Mouse (Mus musculus): ENCODE data around the gene Efcab3.
A peak's percentile ranks its signal among the peaks of the same experiment; 100 is the strongest.
"Not testable (repeated sequence)": the region's sequence is repeated elsewhere in the genome, so short reads cannot be mapped to it uniquely, and the experiment has no call there.

The Efcab3 gene

GRCm38 (mm10) chr11:105063292-105063691, at the start of gene Efcab3:
Efcab3 (plus strand) TSS chr11:105063592.
- DNase-seq (ENCODE audit: low spot score), result no peak

GRCm38 (mm10) chr11:105021071-105021470, 42.3 kb upstream of the Efcab3 start:
- DNase-seq (ENCODE audit: low spot score), result peak; percentile 34

GRCm38 (mm10) chr11:105028744-105029348, 34.5 kb upstream of the Efcab3 start:
- peak; percentile 12 for DNase-seq (ENCODE audit: low spot score)

GRCm38 (mm10) chr11:105029525-105029924, 33.9 kb upstream of the Efcab3 start:
- no peak for DNase-seq (ENCODE audit: low spot score)

- DNase-seq (ENCODE audit: low spot score), result no peak
Measured at GRCm38 (mm10) chr11:105030229-105030628, 33.2 kb upstream of the Efcab3 start.

- DNase-seq (ENCODE audit: low spot score), result no peak
Measured at GRCm38 (mm10) chr11:105031103-105031502, 32.3 kb upstream of the Efcab3 start.

- no peak for DNase-seq (ENCODE audit: low spot score)
Measured at GRCm38 (mm10) chr11:105035081-105035480, 28.3 kb upstream of the Efcab3 start.

GRCm38 (mm10) chr11:105112448-105112847, 49.1 kb downstream of the Efcab3 start:
- not testable (repeated sequence) for DNase-seq (ENCODE audit: low spot score)

GRCm38 (mm10) chr11:105117814-105118213, 54.4 kb downstream of the Efcab3 start:
- no peak for DNase-seq (ENCODE audit: low spot score)

- no peak for DNase-seq (ENCODE audit: low spot score)
Measured at GRCm38 (mm10) chr11:105120551-105121061, 57.2 kb downstream of the Efcab3 start.

- DNase-seq (ENCODE audit: low spot score), result not testable (repeated sequence)
Measured at GRCm38 (mm10) chr11:105121792-105122191, 58.4 kb downstream of the Efcab3 start.

GRCm38 (mm10) chr11:105123986-105124385, 60.6 kb downstream of the Efcab3 start:
- DNase-seq (ENCODE audit: low spot score), result peak; percentile 85

GRCm38 (mm10) chr11:105125735-105126519, 62.5 kb downstream of the Efcab3 start, which contains the start of gene Mettl2:
Mettl2 (plus strand) TSS chr11:105126425.
- DNase-seq (ENCODE audit: low spot score), result peak; percentile 92

GRCm38 (mm10) chr11:105126520-105127029, 63.2 kb downstream of the Efcab3 start:
- no peak for DNase-seq (ENCODE audit: low spot score)

GRCm38 (mm10) chr11:105135692-105136091, 72.3 kb downstream of the Efcab3 start:
- no peak for DNase-seq (ENCODE audit: low spot score)

GRCm38 (mm10) chr11:105137255-105137654, 73.9 kb downstream of the Efcab3 start:
- not testable (repeated sequence) for DNase-seq (ENCODE audit: low spot score)

- not testable (repeated sequence) for DNase-seq (ENCODE audit: low spot score)
Measured at GRCm38 (mm10) chr11:105140512-105140911, 77.1 kb downstream of the Efcab3 start.

GRCm38 (mm10) chr11:105141115-105141514, 77.7 kb downstream of the Efcab3 start:
- DNase-seq (ENCODE audit: low spot score), result no peak

GRCm38 (mm10) chr11:105143564-105143963, 80.2 kb downstream of the Efcab3 start:
- DNase-seq (ENCODE audit: low spot score), result no peak

GRCm38 (mm10) chr11:105144084-105144483, 80.7 kb downstream of the Efcab3 start:
- DNase-seq (ENCODE audit: low spot score), result no peak

- no peak for DNase-seq (ENCODE audit: low spot score)
Measured at GRCm38 (mm10) chr11:105144508-105145210, 81.3 kb downstream of the Efcab3 start.

GRCm38 (mm10) chr11:105145211-105145610, 81.8 kb downstream of the Efcab3 start:
- no peak for DNase-seq (ENCODE audit: low spot score)

Measured in embryo, embryonic 10 days (tissue).